Mouse (Mus musculus) adrenal gland, postnatal 25 days (tissue): ENCODE data around the gene Hrh2. TPM values are rescaled to one million over a fixed set of nuclear protein-coding genes. Genes with fewer than 3 reads are reported as not detected.

Experiments
- DNase-seq: peaks from one replicate; pipeline ENCODE4 v3.0.0; 2021; ENCODE audit warnings: mixed read lengths
- total RNA-seq: library from RNA; stranded (reverse); gene quantifications from 2 replicates; pipeline ENCODE4 v1.2.3, GENCODE M21; 2021

The Hrh2 gene
- total RNA-seq, 1 experiment from 2014 or later, result 0.36 TPM

GRCm38 (mm10) chr13:54177346-54177745 lies 14.6 kb upstream of the Hrh2 start:
- no peak for DNase-seq

- DNase-seq, result no peak
These were observed 13.3 kb upstream of the Hrh2 start for GRCm38 (mm10) chr13:54178647-54179046.

- DNase-seq, result no peak
These were observed 12.0 kb upstream of the Hrh2 start for GRCm38 (mm10) chr13:54179971-54180370.

GRCm38 (mm10) chr13:54180461-54180860 lies 11.5 kb upstream of the Hrh2 start:
- peak; percentile 21 for DNase-seq

DNA sequence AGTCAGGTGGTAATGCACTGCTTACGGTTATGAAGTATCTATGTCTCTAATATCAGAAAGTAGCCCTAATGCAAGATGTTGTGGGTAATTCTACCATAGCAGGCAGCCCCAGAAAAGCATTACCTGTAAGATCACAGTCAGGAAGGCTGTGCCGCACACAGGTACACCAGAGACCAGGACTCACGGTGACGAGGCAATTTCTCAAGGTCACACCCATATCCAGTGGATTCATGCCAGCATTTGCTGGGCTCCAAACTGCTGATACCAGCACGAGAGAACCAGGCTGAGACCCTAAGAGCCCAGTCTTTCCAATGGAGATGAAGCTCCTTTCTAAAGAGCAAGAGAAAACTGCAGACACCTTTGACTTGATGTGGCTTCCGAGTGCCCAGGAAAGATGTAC lies 10.6 kb upstream of the Hrh2 start:
- DNase-seq, result no peak

GRCm38 (mm10) chr13:54181947-54182346 lies 10.0 kb upstream of the Hrh2 start:
- no peak for DNase-seq

DNA sequence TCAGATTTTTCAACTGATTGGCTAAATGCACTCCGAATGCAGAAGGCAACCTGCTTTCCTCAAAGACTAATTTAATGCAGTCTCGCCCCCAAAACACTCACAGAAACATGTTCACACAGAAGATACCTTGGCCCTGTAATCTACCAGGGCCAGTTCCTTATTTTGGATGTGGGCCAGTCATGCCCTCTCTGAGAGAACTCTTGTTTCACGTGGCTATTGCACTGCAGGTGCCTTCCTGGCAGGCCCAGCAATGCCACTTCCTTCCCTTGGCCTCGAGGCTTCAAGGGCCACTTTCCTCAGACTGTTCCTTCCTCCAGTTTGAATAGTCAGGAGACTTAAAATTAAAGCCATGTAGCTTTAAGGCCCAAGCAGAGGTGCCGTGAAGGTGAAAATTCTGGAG lies 5.5 kb upstream of the Hrh2 start:
- DNase-seq, result no peak

GRCm38 (mm10) chr13:54188190-54188706 lies 3.7 kb upstream of the Hrh2 start:
- DNase-seq, result no peak

DNA sequence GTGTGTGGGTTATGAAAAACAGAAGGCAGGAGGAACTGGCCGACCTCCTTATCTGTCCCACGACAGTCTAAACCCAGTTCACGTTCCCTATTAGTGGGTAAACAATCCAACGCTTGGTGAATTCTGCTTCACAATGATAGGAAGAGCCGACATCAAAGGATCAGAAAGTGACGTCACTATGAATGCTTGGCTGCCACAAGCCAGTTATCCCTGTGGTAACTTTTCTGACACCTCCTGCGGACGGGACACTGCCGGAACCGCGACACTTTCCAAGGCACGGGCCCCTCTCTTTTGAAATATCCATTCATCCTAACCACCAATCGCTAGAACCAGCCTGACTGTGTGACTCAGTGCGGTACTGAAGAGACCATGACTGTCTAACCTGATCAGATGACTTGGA lies 2.0 kb upstream of the Hrh2 start:
- no peak for DNase-seq

DNA sequence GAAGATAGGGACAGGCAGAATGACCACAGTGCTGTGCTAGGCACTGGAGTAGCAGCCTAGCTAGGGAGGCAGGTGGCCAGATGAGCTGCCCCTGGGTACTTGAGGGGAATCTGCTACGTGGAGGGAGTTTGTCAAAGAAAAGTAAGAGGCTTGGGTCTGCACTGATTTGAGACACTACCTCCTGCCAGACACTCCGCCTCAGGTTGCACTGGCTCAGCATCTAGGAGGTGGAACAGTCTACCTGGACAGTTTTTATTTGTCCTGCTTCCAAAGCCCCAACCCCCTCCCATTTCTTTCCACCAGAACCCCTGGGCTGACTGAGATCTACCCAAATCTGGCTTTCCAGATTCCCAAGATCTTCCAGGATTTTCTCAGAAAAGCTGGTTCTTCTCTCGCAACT lies 748 bp upstream of the Hrh2 start:
- no peak for DNase-seq

DNA sequence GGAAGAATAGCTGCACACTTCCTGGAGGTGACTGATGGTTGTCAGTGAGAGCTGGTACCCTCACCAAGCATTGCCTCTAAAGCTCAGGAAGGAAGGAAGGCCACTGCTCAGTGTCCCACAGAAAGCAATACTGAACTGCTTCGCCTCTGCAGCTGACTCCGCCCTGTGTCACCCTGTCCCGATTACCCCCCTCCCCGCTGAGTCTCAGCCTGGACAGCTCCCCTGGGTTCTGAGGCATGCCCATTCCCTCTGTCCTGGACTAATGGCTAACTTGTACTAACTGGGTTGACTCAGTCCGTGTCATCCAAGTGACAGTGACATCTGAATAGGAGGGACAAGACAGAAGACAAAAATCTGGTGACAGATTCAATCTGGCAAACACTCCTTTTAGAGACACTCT lies 1.7 kb downstream of the Hrh2 start:
- DNase-seq, result no peak

DNA sequence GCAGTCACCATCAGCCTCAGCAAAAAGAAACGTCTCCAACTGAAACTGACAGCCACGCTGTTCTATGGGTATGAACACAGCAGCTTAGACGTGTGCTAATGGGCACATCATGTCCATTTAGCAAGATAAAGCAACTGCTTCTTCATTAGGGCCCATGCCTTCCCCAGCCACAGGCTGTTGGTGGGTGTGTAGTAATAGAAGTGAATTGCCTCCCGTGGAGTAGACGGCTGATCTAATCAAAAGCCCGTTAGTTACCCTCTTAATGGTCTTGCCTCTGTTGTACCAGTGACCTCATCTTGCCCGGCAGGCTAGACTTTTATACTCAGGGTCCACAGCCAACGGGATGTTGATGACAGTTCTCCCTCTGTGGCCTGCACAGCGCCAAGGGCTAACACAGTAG lies 7.1 kb downstream of the Hrh2 start:
- DNase-seq, result no peak

GRCm38 (mm10) chr13:54202458-54202857 lies 10.5 kb downstream of the Hrh2 start:
- DNase-seq, result peak; percentile 22

DNA sequence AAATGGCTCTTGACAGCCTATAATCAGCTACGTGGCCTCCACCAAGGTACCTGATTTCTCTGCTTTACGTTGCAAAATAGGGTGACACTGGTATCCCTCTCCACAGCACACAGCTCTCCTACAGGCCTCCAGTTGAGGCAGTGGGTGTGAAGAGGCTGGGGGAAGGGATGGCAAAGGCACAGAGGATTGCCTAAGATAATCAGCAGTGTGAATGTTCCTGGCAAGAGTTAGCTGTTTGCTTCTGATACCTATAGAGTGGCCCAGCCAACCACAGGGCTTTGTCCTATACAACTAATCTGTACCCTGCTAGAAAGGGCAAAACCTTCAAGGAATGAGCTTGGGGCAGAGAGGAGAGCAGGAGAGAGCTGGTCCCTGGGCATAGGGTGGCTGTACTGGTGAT lies 11.5 kb downstream of the Hrh2 start:
- no peak for DNase-seq

DNA sequence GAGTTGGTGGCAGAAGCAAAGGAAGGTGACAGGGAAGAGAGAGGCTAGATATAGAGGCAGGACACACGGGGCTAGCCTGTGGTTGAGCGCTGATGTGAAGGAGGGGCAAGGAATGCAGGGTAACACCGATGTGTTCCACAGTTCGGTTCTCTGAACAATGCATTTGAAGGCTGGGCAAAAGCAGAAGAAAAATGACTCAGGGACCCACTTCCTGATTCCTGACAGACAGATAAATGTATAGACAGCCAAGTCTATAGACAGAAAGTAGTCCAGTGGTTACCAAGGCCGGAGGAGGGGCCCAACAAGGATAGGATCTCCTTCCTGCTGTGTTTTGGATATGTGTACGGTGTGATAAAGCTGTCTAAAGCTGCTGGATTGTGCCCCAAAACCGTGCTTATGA lies 13.3 kb downstream of the Hrh2 start:
- DNase-seq, result no peak

DNA sequence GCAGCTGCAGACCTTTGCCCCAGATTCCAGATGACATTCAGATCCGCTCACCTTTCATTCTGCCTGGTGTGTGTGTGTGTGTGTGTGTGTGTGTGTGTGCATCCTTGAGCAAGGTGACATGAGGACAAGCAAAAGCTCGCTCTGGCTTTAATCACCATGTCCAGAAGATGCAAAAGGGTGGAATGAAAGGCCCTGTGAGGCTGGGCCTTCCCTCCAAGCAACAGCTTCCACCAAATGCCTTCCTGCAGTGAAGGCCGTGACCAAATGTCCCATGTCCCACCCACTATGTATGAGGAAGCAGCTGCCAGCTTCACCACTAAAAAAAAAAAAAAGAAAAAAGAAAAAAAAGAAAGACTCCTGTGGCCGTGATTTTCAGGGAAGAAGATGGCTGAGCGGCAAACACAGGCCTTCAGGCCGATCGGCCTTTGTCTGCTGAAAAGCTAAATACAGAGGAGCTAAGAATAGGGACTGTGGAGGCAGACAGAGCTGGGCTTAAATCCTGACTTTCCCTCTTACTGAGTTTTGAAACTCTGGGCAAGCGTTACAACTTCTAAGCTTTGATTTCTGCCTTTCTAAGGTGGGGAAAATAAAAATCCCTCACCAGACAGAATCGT lies 14.3 kb downstream of the Hrh2 start:
- no peak for DNase-seq

DNA sequence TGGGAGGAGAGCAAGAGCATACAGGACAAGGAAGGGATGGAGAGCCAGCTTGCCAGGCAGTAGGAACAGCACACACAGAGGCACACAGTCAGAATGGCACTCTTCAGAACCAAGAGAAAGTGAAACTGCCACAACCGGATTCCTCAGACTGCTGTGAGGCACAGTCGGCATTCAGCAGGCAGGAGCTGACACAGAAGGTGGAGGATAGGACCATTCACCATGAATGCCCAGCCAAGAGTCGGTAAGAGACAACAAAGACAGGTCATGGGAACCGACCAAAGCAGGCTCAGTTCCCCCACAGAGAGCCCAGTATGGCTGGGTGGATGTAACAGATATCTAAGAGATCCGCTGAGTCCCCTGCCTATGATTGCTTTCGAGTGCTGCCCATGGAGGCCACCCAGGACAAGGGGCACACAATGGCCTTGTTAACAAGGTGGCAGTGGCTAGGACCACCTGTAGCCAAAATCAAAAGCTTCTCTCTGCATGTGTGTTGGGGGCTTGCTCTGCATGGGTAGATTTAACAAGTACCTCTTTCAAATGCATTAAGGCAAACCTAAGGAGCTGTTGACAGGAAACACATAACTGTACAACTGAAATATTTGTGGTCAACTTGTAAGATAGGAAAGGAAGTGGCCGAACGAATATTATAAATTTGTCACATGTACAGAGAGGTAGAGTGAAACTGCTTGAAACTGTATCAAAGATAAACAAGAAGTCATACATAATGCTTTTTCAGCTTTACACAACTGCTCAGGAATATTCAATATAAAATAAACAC lies 17.7 kb downstream of the Hrh2 start:
- DNase-seq, result no peak

DNA sequence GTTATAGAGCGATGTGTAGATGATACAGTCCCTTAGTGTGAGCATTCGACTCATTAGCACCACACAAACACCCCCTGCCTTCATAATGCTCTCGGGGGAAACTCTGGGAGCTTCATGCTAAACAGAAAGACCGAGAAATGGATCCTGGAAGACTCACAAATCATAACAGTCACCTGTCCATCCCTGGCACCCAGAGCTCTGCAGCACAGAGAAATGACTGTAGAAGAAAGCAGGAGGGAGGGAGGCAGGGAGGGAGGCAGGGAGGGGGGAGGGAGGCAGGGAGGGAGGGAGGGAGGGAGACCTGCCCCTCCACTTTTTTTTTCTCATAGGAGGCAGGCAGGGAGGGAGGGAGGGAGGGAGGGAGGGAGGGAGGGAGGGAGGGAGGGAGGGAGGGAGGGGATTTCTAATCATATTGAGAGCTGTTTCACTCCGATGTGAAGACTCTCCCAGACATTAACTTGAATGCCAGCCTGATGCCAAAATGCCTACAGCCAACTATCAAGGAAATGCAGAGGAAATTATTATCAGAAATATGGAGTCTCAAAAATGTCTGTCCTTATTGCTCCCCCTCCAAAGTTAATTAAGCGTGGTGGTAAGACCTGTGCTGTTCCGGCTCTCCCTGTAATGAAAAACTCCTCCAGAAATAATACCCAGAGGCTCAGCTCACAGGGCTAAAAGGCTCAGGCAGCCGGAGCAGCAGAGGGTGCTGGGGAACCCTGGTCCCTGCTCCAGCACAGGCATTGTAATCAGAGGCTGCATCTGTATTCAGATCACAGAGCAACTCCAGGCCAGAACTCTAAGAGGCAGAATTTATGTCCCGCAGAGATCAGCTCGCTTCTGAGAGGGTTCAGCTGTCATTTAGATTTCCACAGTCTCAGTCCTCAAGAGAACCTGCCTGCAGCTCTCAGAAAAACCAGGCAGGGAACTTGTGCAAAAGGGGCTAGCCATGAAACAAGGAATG lies 19.9 kb downstream of the Hrh2 start:
- no peak for DNase-seq

GRCm38 (mm10) chr13:54212516-54212915 lies 20.6 kb downstream of the Hrh2 start:
- DNase-seq, result no peak

- DNase-seq, result no peak
These were observed 23.3 kb downstream of the Hrh2 start for GRCm38 (mm10) chr13:54215266-54215665.

- no peak for DNase-seq
These were observed 23.9 kb downstream of the Hrh2 start for GRCm38 (mm10) chr13:54215777-54216316.

GRCm38 (mm10) chr13:54218341-54218740 lies 26.4 kb downstream of the Hrh2 start:
- DNase-seq, result no peak
